Mouse (Mus musculus) spleen, adult 12 weeks (tissue): ENCODE data around the gene Spon2.

Source experiments
- DNase-seq: peaks from one replicate; pipeline ENCODE4 v3.0.0; 2022; ENCODE audit warnings: low spot score

The Spon2 gene

GRCm38 (mm10) chr5:33217663-33218062 lies 592 bp downstream of the Spon2 start:
- no peak for DNase-seq

GRCm38 (mm10) chr5:33214723-33215122 lies 3.5 kb downstream of the Spon2 start:
- DNase-seq = no peak

DNA sequence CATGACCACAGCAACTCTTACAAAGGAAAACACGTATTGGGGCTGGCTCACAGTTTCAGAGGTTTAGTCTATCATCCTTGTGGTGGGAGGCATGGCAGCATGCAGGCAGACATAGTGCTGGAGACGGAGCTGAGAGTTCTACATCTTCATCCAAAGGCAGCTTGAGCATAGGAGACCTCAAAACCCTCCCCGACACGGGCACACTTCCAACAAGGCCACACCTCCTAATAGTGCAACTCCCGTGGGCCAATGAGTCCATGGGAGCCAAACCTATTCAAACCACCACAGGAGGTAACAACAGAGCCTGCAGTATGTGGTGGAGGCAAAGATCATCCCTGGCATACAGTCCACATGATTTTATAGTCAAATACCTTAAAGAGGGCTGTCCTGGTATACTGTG lies 7.0 kb downstream of the Spon2 start:
- no peak for DNase-seq

GRCm38 (mm10) chr5:33210515-33210914 lies 7.7 kb downstream of the Spon2 start:
- no peak for DNase-seq

GRCm38 (mm10) chr5:33208533-33209245 lies 9.6 kb downstream of the Spon2 start:
- no peak for DNase-seq

GRCm38 (mm10) chr5:33207136-33207535 lies 11.1 kb downstream of the Spon2 start:
- no peak for DNase-seq

DNA sequence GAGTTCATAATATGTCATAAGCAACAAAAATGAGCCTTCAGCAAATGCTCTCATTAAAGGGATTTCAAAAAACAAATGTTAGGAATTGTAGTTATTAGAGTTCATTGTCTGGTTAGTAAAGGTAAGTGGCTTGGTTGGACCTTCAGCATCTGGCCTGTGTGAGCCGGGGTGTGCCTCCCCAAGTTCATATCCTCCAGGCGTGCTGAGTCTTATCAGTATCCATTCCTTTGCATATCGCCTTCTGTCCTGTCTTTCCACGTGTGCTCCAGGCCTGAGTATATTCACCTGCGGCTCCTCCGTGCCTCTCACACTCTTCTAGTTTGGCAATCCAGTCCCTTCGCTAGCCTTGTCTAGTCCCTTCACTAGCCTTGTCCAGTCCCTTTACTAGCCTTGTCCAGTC lies 11.9 kb downstream of the Spon2 start:
- DNase-seq = no peak

- no peak for DNase-seq
Observed at GRCm38 (mm10) chr5:33204284-33204683, 14.0 kb downstream of the Spon2 start.

DNA sequence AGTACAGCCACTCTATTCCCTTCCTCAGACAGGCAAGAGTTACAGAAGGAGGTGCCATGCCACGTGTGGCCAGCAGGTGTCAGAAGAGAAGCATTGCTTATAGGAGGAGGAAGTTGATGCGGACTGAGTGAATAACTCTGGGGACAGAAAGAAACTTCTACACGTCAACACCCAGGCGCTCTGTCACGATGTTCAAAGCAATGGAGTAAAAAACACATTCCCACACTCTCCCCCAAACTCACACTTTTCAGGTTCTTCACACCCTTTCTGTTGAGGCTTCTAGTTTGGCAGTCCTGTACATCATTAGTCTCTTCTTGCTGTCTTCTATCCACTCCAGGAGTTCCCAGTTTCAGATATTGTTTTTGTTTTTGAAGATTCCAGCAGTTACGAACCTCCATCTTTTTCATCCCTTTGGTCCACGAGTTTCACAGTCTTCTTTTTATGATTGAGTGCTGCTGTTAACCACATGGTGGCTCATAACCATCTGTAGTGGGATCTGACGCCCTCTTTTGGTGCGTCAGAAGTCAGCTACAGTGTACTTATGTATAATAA lies 14.5 kb downstream of the Spon2 start:
- peak; percentile 60 for DNase-seq

- no peak for DNase-seq
Observed at GRCm38 (mm10) chr5:33203171-33203565, 15.1 kb downstream of the Spon2 start.

DNA sequence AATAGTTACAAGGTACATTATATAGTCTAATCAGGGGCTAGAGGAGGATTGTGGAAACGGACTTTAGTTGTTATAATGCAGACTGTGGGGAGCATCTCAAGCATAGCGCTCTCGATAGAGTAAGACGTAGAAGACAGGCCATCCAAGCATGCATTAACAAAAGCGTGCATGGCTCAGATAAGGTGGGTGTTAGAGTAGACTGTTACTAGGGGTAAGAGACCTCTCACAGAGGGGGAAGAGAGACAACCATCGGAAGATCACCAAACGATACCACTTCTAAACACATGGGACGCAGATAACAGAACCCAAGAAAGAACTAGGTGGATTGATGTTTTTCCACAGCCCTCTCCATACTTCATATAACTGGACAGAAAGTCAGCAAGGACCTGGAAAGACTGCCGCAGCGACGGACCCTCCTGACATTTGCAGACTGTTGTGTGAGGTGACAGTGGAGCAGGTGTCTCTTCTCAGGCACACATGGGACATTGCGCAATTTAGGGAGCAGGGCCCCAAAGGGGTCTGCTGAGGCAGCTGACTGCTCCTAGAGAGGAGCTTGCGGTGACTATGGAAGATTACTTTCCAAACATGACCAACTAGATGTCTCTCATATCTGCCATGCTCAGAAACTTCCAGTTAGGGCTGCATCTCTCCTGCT lies 15.6 kb downstream of the Spon2 start:
- no peak for DNase-seq

DNA sequence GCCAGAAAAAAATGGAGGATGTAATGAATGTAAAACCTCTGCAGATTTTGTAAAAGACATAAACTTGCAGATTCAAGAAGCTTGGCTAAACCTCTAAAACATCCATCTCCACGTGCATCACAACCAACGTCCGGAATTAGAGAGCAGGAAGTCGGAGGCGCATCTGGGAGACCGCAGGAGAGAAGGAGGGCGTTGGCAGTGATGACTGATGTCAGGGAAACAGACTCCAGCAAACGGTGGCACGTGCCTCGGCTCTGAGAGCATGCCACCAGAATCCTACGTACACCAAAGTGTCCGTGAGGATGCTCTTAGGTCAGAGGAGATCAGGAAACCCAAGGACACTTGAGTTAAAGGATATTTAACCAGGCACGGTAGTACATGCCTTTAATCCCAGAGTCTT lies 16.6 kb downstream of the Spon2 start:
- no peak for DNase-seq

DNA sequence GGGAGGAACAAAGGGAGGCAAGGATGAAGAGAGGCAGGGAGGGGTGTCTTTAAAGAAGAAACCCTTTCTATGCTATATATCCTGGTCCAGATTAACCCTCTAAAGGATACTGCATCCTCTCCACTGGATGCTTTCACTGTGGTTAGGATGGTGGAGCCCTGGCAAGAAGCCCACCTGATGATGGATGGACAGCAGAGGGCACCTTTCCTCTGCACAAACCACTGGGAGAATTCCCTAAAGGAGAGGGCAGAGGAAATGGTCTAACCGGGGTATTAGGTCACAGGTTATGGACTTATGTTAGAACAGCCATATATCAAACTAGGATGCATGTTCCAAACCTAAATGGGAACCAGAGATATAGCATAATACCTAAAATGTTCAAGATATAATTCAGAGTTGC lies 18.2 kb downstream of the Spon2 start:
- DNase-seq = no peak

DNA sequence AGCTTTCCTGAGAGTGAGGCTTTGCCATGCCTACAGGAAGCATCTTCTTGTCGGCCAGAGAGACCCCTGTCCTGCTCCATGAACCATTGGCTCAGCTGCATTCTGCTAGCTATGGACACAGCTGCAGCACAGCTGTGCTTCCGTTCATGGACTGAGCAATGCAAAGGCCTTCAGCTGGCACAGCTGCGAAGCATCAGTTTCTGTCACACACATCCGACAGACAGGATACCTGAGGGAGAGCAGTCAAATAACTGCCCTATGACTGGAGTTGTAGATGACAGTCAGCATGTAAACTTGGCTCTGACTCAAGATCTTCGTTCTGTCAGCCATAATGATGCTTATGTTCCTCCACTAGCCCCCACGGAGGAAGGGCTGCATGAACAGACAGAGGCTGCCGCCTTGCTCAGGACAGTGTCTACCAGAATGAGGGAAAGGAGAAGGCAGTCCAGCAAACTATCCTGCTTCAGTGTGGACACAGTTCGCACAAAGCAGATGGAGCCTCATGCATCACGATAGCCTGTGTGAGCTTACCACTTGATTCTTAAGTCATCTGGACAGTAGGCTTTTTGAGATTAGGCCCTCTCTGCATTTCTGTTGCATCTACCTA lies 22.9 kb downstream of the Spon2 start:
- DNase-seq = no peak

DNA sequence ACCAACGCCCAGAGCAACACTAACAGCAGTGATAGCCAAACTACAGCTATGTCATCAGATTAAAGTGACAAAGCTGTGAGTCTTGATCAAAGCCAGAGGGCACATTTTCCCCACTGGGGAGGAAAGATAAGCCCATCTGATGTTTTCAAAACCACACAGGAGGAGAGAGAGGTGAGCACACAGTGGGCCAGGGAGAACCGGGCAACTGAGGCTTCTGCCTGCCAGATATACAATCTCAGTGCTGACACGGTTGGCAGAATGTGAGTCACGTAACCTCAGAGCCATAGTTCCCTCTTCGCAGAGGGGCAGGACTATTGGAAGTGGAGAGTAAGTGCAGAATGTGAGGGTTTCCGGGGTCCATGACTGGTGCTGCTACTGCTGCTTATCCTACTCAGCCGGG lies 24.7 kb downstream of the Spon2 start:
- no peak for DNase-seq
